Mouse (Mus musculus): ENCODE data around the gene Ppcs. TPM values are rescaled to one million over a fixed set of nuclear protein-coding genes. Genes with fewer than 3 reads are reported as not detected.
A peak's percentile ranks its signal among the peaks of the same experiment; 100 is the strongest.

Ppcs gene
- polyA plus RNA-seq, 1 experiment from 2014 or later = 39.8 TPM

- Histone ChIP-seq H3K27ac (ENCODE audit: low read depth) (no peak overlapping the region), H3K4me3 (ENCODE audit: low read depth, low read length) (no peak overlapping the region), H3K27me3 (replicated peaks; ENCODE audit: control insufficient read depth, insufficient read depth, low read length) (no peaks in the 10 kb centered on the region), H3K9ac (ENCODE audit: low read length) (no peak overlapping the region), H3K9me3 (ENCODE audit: control insufficient read depth, low read length) (no peaks in the 10 kb centered on the region), H3K36me3 (ENCODE audit: control insufficient read depth, insufficient read depth, low read length) (no peaks in the 10 kb centered on the region), H3K4me2 (ENCODE audit: low read length) (no peak overlapping the region), H3K4me1 (replicated peaks; ENCODE audit: control insufficient read depth, insufficient read depth, low read length) (0 out of 2 replicates have a peak, but pooled peaks cover 3% of the 10 kb centered on the region)
- ATAC-seq (replicated peaks; ENCODE audit: low FRiP score, low TSS enrichment, low read depth) (no peak), DNase-seq (ENCODE audit: low spot score) (no peak)
- WGBS = 13% methylated on average over 6 of the region's 6 CpGs
Measured at GRCm38 (mm10) chr4:119453533-119453932, 31.3 kb upstream of the Ppcs start.

DNA sequence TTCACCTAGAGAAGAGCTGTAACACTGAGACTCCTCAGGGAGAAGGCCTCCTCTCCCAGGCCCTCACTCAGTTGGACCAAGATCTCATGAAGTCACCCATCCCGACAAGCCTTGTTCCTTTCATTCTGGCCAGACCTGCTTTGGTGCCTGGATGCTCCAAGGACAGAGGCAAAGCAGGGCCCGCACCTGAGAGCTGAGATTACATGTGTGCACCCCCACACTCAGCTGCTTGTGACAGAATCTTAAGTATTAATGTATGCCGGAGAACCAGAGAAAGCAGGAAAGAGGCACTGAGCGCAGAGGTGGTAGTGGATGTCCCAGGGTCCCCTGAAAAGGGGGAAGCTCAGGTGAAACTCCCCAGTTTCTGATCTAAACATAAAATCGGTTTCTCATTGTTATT, 30.9 kb upstream of the Ppcs start:
- Histone ChIP-seq H3K9me3 (ENCODE audit: control insufficient read depth, low read length) (no peaks in the 10 kb centered on the region), H3K4me1 (replicated peaks; ENCODE audit: control insufficient read depth, insufficient read depth, low read length) (0 out of 2 replicates have a peak, but pooled peaks cover 3% of the 10 kb centered on the region), H3K4me3 (ENCODE audit: low read depth, low read length) (no peak overlapping the region), H3K27ac (ENCODE audit: low read depth) (no peak overlapping the region), H3K27me3 (replicated peaks; ENCODE audit: control insufficient read depth, insufficient read depth, low read length) (no peaks in the 10 kb centered on the region), H3K36me3 (ENCODE audit: control insufficient read depth, insufficient read depth, low read length) (no peaks in the 10 kb centered on the region), H3K9ac (ENCODE audit: low read length) (no peak overlapping the region), H3K4me2 (ENCODE audit: low read length) (no peak overlapping the region)
- WGBS = 54% methylated on average over 5 of the region's 5 CpGs
- no peak for ATAC-seq (replicated peaks; ENCODE audit: low FRiP score, low TSS enrichment, low read depth)
- no peak for DNase-seq (ENCODE audit: low spot score)

DNA sequence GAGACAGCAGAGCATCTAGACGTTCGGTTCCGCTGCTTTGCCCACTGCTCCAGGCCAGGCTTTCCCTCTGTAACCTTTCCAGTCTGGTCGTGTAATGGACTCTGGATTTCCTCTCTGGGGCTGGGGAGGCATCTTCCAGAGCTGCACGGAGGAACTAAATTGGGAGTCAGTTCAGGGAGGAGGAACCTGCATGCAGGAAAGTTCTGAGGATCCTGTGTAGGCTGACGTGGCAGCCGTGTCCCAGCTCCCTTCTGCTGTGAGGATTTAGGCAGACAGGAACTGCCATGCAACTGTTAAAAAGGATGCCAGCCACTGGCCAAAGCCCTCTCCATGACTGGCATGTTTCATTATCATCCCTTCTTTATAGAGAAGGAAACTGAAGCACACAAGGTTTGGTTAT, 28.2 kb upstream of the Ppcs start:
- Histone ChIP-seq H3K4me3 (ENCODE audit: low read depth, low read length) (no peak overlapping the region), H3K9me3 (ENCODE audit: control insufficient read depth, low read length) (no peaks in the 10 kb centered on the region), H3K4me1 (replicated peaks; ENCODE audit: control insufficient read depth, insufficient read depth, low read length) (0 out of 2 replicates have a peak, but pooled peaks cover 3% of the 10 kb centered on the region), H3K4me2 (ENCODE audit: low read length) (no peak overlapping the region), H3K36me3 (ENCODE audit: control insufficient read depth, insufficient read depth, low read length) (no peaks in the 10 kb centered on the region), H3K27me3 (replicated peaks; ENCODE audit: control insufficient read depth, insufficient read depth, low read length) (no peaks in the 10 kb centered on the region), H3K9ac (ENCODE audit: low read length) (no peak overlapping the region), H3K27ac (ENCODE audit: low read depth) (no peak overlapping the region)
- ATAC-seq (replicated peaks; ENCODE audit: low FRiP score, low TSS enrichment, low read depth) = no peak
- 68% methylated on average over 7 of the region's 7 CpGs for WGBS
- DNase-seq (ENCODE audit: low spot score) = no peak

GRCm38 (mm10) chr4:119447786-119448185, 25.6 kb upstream of the Ppcs start:
- H3K27me3 ChIP-seq (replicated peaks; ENCODE audit: control insufficient read depth, insufficient read depth, low read length) = no peaks in the 10 kb centered on the region
- no peak for DNase-seq (ENCODE audit: low spot score)
- no peaks in the 10 kb centered on the region for H3K36me3 ChIP-seq (ENCODE audit: control insufficient read depth, insufficient read depth, low read length)
- H3K9me3 ChIP-seq (ENCODE audit: control insufficient read depth, low read length) = no peaks in the 10 kb centered on the region
- no peaks in the 10 kb centered on the region for H3K4me1 ChIP-seq (replicated peaks; ENCODE audit: control insufficient read depth, insufficient read depth, low read length)
- no peak overlapping the region for H3K27ac ChIP-seq (ENCODE audit: low read depth)
- H3K4me3 ChIP-seq (ENCODE audit: low read depth, low read length) = no peak overlapping the region
- no peak for ATAC-seq (replicated peaks; ENCODE audit: low FRiP score, low TSS enrichment, low read depth)
- no peak overlapping the region for H3K4me2 ChIP-seq (ENCODE audit: low read length)
- WGBS = 71% methylated on average over 3 of the region's 3 CpGs
- H3K9ac ChIP-seq (ENCODE audit: low read length) = no peak overlapping the region

DNA sequence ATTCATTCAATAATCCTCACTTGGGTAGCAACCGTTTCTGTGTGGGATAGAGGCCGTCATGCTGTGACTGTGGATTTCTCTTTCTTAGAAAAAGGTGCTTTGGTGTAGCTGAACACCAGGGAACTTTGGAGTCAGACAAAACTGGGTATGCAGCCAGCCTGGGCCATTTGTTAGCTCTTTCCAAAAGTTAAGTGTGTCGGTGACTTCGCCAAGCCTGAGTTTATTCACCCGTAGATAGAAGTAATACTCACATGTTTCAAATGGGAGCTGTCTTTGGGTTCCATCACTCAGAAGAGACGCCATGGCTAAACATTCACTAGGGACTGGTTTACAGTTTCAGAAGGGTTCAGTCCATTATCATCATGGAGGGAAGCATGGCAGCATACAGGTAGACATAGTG, 25.0 kb upstream of the Ppcs start:
- no peaks in the 10 kb centered on the region for H3K36me3 ChIP-seq (ENCODE audit: control insufficient read depth, insufficient read depth, low read length)
- ATAC-seq (replicated peaks; ENCODE audit: low FRiP score, low TSS enrichment, low read depth) (no peak), DNase-seq (ENCODE audit: low spot score) (no peak)
- H3K4me2 ChIP-seq (ENCODE audit: low read length) = no peak overlapping the region
- H3K27me3 ChIP-seq (replicated peaks; ENCODE audit: control insufficient read depth, insufficient read depth, low read length) = no peaks in the 10 kb centered on the region
- no peaks in the 10 kb centered on the region for H3K9me3 ChIP-seq (ENCODE audit: control insufficient read depth, low read length)
- no peak overlapping the region for H3K4me3 ChIP-seq (ENCODE audit: low read depth, low read length)
- 89% methylated on average over 6 of the region's 6 CpGs for WGBS
- no peak overlapping the region for H3K9ac ChIP-seq (ENCODE audit: low read length)
- no peaks in the 10 kb centered on the region for H3K4me1 ChIP-seq (replicated peaks; ENCODE audit: control insufficient read depth, insufficient read depth, low read length)
- H3K27ac ChIP-seq (ENCODE audit: low read depth) = no peak overlapping the region

GRCm38 (mm10) chr4:119442539-119442938, 20.3 kb upstream of the Ppcs start:
- H3K27ac ChIP-seq (ENCODE audit: low read depth) = no peak overlapping the region
- no peak for ATAC-seq (replicated peaks; ENCODE audit: low FRiP score, low TSS enrichment, low read depth)
- no peak for DNase-seq (ENCODE audit: low spot score)
- 44% methylated on average over 6 of the region's 6 CpGs for WGBS
- H3K4me3 ChIP-seq (ENCODE audit: low read depth, low read length) = no peak overlapping the region
- no peak overlapping the region for H3K4me2 ChIP-seq (ENCODE audit: low read length)
- no peak overlapping the region for H3K9ac ChIP-seq (ENCODE audit: low read length)
- no peaks in the 10 kb centered on the region for H3K36me3 ChIP-seq (ENCODE audit: control insufficient read depth, insufficient read depth, low read length)
- no peaks in the 10 kb centered on the region for H3K4me1 ChIP-seq (replicated peaks; ENCODE audit: control insufficient read depth, insufficient read depth, low read length)
- H3K9me3 ChIP-seq (ENCODE audit: control insufficient read depth, low read length) = no peaks in the 10 kb centered on the region
- H3K27me3 ChIP-seq (replicated peaks; ENCODE audit: control insufficient read depth, insufficient read depth, low read length) = no peaks in the 10 kb centered on the region

DNA sequence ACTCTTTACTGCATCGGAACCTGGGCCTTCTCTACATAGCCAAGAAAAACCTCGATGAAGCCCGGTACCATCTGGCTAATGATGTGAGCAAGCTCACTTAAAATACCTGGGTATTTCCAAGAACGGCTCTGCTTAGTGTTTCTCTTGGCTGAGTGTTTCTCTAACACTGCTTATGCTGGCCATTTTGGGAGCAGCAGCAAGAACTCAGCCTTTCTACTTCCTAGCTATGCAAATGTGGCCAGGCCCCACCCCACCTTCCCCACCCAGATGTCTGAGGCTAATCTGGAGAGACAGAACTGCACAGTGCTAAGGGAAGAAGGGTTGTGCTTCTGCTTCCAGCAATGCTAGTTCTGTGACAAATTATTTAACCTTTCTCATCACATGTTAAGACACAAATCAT, 19.6 kb upstream of the Ppcs start:
- WGBS = 90% methylated on average over 4 of the region's 4 CpGs
- no peak for ATAC-seq (replicated peaks; ENCODE audit: low FRiP score, low TSS enrichment, low read depth)
- no peak overlapping the region for H3K27ac ChIP-seq (ENCODE audit: low read depth)
- no peaks in the 10 kb centered on the region for H3K4me1 ChIP-seq (replicated peaks; ENCODE audit: control insufficient read depth, insufficient read depth, low read length)
- H3K9me3 ChIP-seq (ENCODE audit: control insufficient read depth, low read length) = no peaks in the 10 kb centered on the region
- no peak overlapping the region for H3K9ac ChIP-seq (ENCODE audit: low read length)
- no peaks in the 10 kb centered on the region for H3K27me3 ChIP-seq (replicated peaks; ENCODE audit: control insufficient read depth, insufficient read depth, low read length)
- H3K4me3 ChIP-seq (ENCODE audit: low read depth, low read length) = no peak overlapping the region
- no peaks in the 10 kb centered on the region for H3K36me3 ChIP-seq (ENCODE audit: control insufficient read depth, insufficient read depth, low read length)
- no peak for DNase-seq (ENCODE audit: low spot score)
- no peak overlapping the region for H3K4me2 ChIP-seq (ENCODE audit: low read length)

DNA sequence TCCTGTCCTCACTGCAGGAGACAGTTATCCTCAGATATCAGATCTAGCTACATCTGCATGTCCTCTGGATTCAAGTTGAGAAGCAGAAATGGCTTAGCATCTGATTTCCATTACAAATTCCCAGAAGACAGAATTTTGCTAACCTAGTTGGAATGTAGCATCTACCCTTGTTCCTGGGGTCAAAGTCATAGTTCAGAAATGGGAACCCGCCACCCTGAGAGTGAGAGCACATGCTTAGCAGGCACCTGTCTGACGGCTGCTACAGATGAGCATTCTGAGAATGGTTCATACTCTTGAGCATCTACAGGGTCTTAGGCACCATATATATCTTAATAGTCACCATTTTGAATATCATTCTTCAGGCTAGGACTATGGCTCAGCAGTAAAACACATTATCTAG, 15.7 kb upstream of the Ppcs start:
- Histone ChIP-seq H3K4me1 (replicated peaks; ENCODE audit: control insufficient read depth, insufficient read depth, low read length) (no peaks in the 10 kb centered on the region), H3K9me3 (ENCODE audit: control insufficient read depth, low read length) (peaks cover 8% of the 10 kb centered on the region; the same call in 1 of the 2 replicates)
- 83% methylated on average over 2 of the region's 2 CpGs for WGBS

GRCm38 (mm10) chr4:119430678-119431077, 8.5 kb upstream of the Ppcs start:
- no peaks in the 10 kb centered on the region; the same call in 1 of the 2 replicates for H3K4me1 ChIP-seq (replicated peaks; ENCODE audit: control insufficient read depth, insufficient read depth, low read length)
- H3K27ac ChIP-seq (ENCODE audit: low read depth) = no peak overlapping the region
- 27% methylated on average over 5 of the region's 5 CpGs for WGBS
- ATAC-seq (replicated peaks; ENCODE audit: low FRiP score, low TSS enrichment, low read depth) = no peak
- peaks cover 3% of the 10 kb centered on the region; the same call in 1 of the 2 replicates for H3K9me3 ChIP-seq (ENCODE audit: control insufficient read depth, low read length)
- no peak overlapping the region for H3K4me3 ChIP-seq (ENCODE audit: low read depth, low read length)
- H3K36me3 ChIP-seq (ENCODE audit: control insufficient read depth, insufficient read depth, low read length) = no peaks in the 10 kb centered on the region
- no peak overlapping the region for H3K4me2 ChIP-seq (ENCODE audit: low read length)
- H3K9ac ChIP-seq (ENCODE audit: low read length) = no peak overlapping the region
- peak; percentile 56 for DNase-seq (ENCODE audit: low spot score)
- H3K27me3 ChIP-seq (replicated peaks; ENCODE audit: control insufficient read depth, insufficient read depth, low read length) = no peaks in the 10 kb centered on the region

More for the DNA sequence above, 15.7 kb upstream of the Ppcs start:
- no peak for DNase-seq (ENCODE audit: low spot score)
- H3K9ac ChIP-seq (ENCODE audit: low read length) = no peak overlapping the region
- ATAC-seq (replicated peaks; ENCODE audit: low FRiP score, low TSS enrichment, low read depth) = no peak
- H3K4me3 ChIP-seq (ENCODE audit: low read depth, low read length) = no peak overlapping the region
- H3K27me3 ChIP-seq (replicated peaks; ENCODE audit: control insufficient read depth, insufficient read depth, low read length) = no peaks in the 10 kb centered on the region
- no peaks in the 10 kb centered on the region for H3K36me3 ChIP-seq (ENCODE audit: control insufficient read depth, insufficient read depth, low read length)
- no peak overlapping the region for H3K4me2 ChIP-seq (ENCODE audit: low read length)
- no peak overlapping the region for H3K27ac ChIP-seq (ENCODE audit: low read depth)

Measured in intestine, embryonic 14.5 days (tissue).